32 mouse cellular contexts compared by ENCODE assay signal in genomic region chr5:86784205-86784604, GRCm38 (mm10). TPM values are rescaled to one million over a fixed set of nuclear protein-coding genes. Genes with fewer than 3 reads are reported as not detected.
"Had no signal": no experiment of that assay in that cellular context is flagged by ENCODE, and none has a peak within 500 bp of the region (broad histone marks: within the 10 kb centered on the region; RNA-seq: fewer than 3 reads in every experiment).

No protein-coding gene starts in this region.

- H3K4me1 ChIP-seq: heart, embryonic 13.5 days; heart, embryonic 15.5 days; hindbrain, embryonic 13.5 days; hindbrain, embryonic 15.5 days; kidney, embryonic 15.5 days; limb, embryonic 15.5 days had no signal

- H3K9me3 ChIP-seq: heart, embryonic 13.5 days; heart, embryonic 15.5 days; hindbrain, embryonic 13.5 days; hindbrain, embryonic 15.5 days; kidney, embryonic 15.5 days; limb, embryonic 13.5 days; limb, embryonic 15.5 days had no signal

- H3K27me3 ChIP-seq: heart, embryonic 13.5 days; heart, embryonic 15.5 days; hindbrain, embryonic 13.5 days; hindbrain, embryonic 15.5 days; kidney, embryonic 15.5 days; limb, embryonic 13.5 days; limb, embryonic 15.5 days had no signal

- H3K36me3 ChIP-seq: heart, embryonic 13.5 days; heart, embryonic 15.5 days; hindbrain, embryonic 13.5 days; hindbrain, embryonic 15.5 days; kidney, embryonic 15.5 days; limb, embryonic 13.5 days; limb, embryonic 15.5 days had no signal

- DNase-seq: gastrocnemius, adult 2 months; gastrocnemius, postnatal 10 days; gastrocnemius, postnatal 25 days; heart, adult 18-20 months; heart, postnatal 14 days; heart, postnatal 36 days; kidney, adult 11 months; kidney, adult 2 months; kidney, adult 9 months; kidney, postnatal 14 days; kidney, postnatal 36 days; layer of hippocampus, adult 9-11 months; layer of hippocampus, postnatal 36 days; left cerebral cortex, postnatal 4 days had no signal

- ATAC-seq: hindbrain, postnatal 0 days; intestine, embryonic 16.5 days had no signal

- H3K27ac ChIP-seq: gastrocnemius, adult 2 months; heart, embryonic 13.5 days; heart, embryonic 15.5 days; hindbrain, embryonic 13.5 days; hindbrain, embryonic 15.5 days; hindbrain, postnatal 0 days; kidney, embryonic 15.5 days; kidney, postnatal 0 days; limb, embryonic 13.5 days; limb, embryonic 15.5 days had no signal

- H3K4me2 ChIP-seq: heart, embryonic 11.5 days; heart, embryonic 13.5 days; heart, embryonic 15.5 days; hindbrain, embryonic 13.5 days; hindbrain, embryonic 15.5 days; kidney, embryonic 15.5 days; limb, embryonic 13.5 days; limb, embryonic 15.5 days had no signal

- H3K9ac ChIP-seq: heart, embryonic 13.5 days; heart, embryonic 15.5 days; hindbrain, embryonic 13.5 days; hindbrain, embryonic 15.5 days; kidney, embryonic 15.5 days; limb, embryonic 13.5 days; limb, embryonic 15.5 days had no signal

- H3K4me3 ChIP-seq: gastrocnemius, adult 2 months; heart, embryonic 13.5 days; heart, embryonic 15.5 days; hindbrain, embryonic 13.5 days; hindbrain, embryonic 15.5 days; kidney, embryonic 15.5 days; limb, embryonic 13.5 days; limb, embryonic 15.5 days had no signal

RNA-seq across cellular contexts. Expression of gene Tmprss11e, which starts 38.6 kb away (rescaled TPM):
- polyA plus RNA-seq: frontal cortex, adult 2 months; heart, embryonic 13.5 days; heart, embryonic 15.5 days; heart, postnatal 0 days; hindbrain, embryonic 11.5 days; hindbrain, embryonic 13.5 days; hindbrain, embryonic 15.5 days; intestine, embryonic 14.5 days; intestine, embryonic 16.5 days; kidney, adult 2 months; kidney, embryonic 15.5 days; kidney, postnatal 0 days; large intestine, adult 2 months; limb, embryonic 11.5 days; limb, embryonic 13.5 days; liver, adult 2 months had no signal
